Mouse (Mus musculus) liver, embryonic 14.5 days (tissue): ENCODE data around the gene Agap3.

ENCODE experiments used
- CTCF ChIP-seq: IDR thresholded peaks from 2 replicates; pipeline ENCODE4 v1.5.1; 2016; ENCODE audit warnings: antibody characterized with exemption, low read depth, control low read depth
- EP300 ChIP-seq: IDR thresholded peaks from 2 replicates; pipeline ENCODE4 v1.6.1; 2016; ENCODE audit warnings: antibody characterized with exemption, low read depth

GRCm38 (mm10) chr5:24525360-24526189, 73.6 kb downstream of the Agap3 start:
- TF ChIP-seq CTCF (no peak), EP300 (no peak)
